Mouse (Mus musculus) intestine, embryonic 15.5 days (tissue): ENCODE measurements around the gene U2surp. TPM values are rescaled to one million over a fixed set of nuclear protein-coding genes. Genes with fewer than 3 reads are reported as not detected.

Experiments used
- ATAC-seq: fragments of 200-750 bp; cut with Nextera tagmentation; 2 replicates; pipeline ENCODE4 v1.8.0; 2017; ENCODE audit warnings: moderate TSS enrichment, moderate library complexity
- H3K27ac ChIP-seq: fragments of 300-500 bp; sonication (generic); 2 replicates; pipeline ENCODE4 v1.5.1; 2015; ENCODE audit warnings: mild to moderate bottlenecking, inconsistent platforms
- H3K27me3 ChIP-seq: fragments of 300-500 bp; sonication (generic); replicated peaks from 2 replicates; pipeline ENCODE4 v1.6.1; 2015; ENCODE audit warnings: inconsistent platforms
- H3K36me3 ChIP-seq: fragments of 300-500 bp; sonication (generic); 2 replicates; pipeline ENCODE4 v1.6.1; 2015; ENCODE audit warnings: inconsistent platforms
- H3K4me1 ChIP-seq: fragments of 300-500 bp; sonication (generic); replicated peaks from 2 replicates; pipeline ENCODE4 v1.6.1; 2015; ENCODE audit warnings: inconsistent platforms
- H3K4me2 ChIP-seq: fragments of 300-500 bp; sonication (generic); replicated peaks from 2 replicates; pipeline ENCODE4 v1.6.1; 2015; ENCODE audit warnings: mild to moderate bottlenecking, inconsistent platforms
- H3K4me3 ChIP-seq: fragments of 300-500 bp; sonication (generic); replicated peaks from 2 replicates; pipeline ENCODE4 v1.5.1; 2015; ENCODE audit warnings: inconsistent platforms
- H3K9ac ChIP-seq: fragments of 300-500 bp; sonication (generic); 2 replicates; pipeline ENCODE4 v1.6.1; 2015; ENCODE audit warnings: inconsistent platforms
- H3K9me3 ChIP-seq: fragments of 300-500 bp; sonication (generic); 2 replicates; pipeline ENCODE4 v1.6.1; 2016; ENCODE audit warnings: inconsistent platforms
- WGBS: fragments of 180-500 bp; shearing (Covaris S2); methylation state at CpG from one replicate; pipeline ENCODE4 v1.1.7; 2015; 5-methylcytosine and 5-hydroxymethylcytosine counted together
- polyA plus RNA-seq: library from polyadenylated mRNA; unstranded; fragments of >200 nt; fragmentation: Nextera tagmentation; extraction: Ambion mirVana; gene quantifications from 2 replicates; pipeline ENCODE4 v1.2.1, GENCODE M21; 2015

Gene U2surp
- polyA plus RNA-seq, 1 experiment from 2014 or later = 164 TPM

DNA sequence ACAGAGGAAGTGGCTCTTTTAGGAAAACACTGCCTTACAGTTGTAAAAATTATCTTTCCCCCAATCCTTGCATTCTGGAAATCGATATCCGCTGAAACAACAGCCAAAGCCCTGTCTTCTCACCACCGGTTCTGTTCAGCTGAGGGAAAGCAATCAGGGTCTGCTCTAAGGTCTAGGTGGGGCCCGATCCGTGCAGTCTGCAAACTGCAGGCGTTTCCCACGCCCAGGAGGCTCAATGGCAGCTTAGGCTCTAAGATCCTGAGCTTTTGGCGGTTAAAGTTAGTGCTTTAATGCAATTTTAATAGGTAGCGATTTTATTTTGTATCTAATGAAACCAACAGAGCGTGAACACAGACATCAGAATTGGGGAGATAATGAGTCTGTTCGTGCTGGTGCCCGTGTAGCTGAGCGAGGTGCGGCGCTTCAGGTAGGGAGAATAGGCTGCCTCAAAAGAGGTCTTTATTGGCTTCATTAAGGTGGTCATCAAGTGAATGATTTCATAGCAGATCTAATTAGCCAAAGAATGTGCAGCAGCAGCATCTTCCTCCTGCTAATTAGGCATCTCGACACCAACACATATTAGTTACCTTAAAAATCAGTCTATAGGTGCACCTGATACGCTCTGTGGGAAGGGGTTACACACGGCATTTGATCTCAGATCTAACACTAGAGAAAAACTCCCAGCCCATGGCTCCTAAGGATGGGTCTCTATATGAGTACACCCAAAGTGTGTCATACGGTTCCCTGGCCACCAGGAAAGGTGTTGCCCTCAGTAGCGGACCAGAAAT is 76.1 kb downstream of the U2surp start:
- no peaks in the 10 kb centered on the region for H3K27me3 ChIP-seq
- H3K27ac ChIP-seq = no peak overlapping the region
- no peak overlapping the region for H3K9ac ChIP-seq
- no peaks in the 10 kb centered on the region for H3K36me3 ChIP-seq
- WGBS = 78% methylated on average over 20 of the region's 20 CpGs
- no peak overlapping the region for H3K4me2 ChIP-seq
- H3K9me3 ChIP-seq = no peaks in the 10 kb centered on the region
- H3K4me1 ChIP-seq = no peaks in the 10 kb centered on the region
- ATAC-seq = no peak
- H3K4me3 ChIP-seq = no peak overlapping the region

DNA sequence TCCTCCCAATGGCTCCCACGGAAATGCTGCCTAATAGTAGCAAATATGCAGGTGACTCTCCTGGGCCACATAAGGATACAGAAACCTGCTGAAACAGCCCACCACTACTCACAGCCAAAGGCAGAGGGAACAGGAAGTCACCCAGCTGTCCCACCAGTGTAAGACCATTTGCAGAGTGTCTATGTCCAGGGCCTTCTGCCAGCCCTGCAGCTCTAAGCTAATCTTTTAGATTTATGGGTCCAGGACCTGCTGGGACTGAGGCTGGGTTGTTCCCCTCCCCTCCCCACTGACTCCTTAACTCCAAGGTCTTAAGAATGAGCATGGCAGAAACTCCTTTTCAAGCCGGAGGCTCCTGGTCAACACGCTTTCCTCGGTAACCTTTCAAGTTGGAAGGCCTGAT is 83.5 kb downstream of the U2surp start:
- no peaks in the 10 kb centered on the region for H3K4me1 ChIP-seq
- 71% methylated on average over 4 of the region's 4 CpGs for WGBS
- no peak overlapping the region for H3K27ac ChIP-seq
- ATAC-seq = no peak
- no peaks in the 10 kb centered on the region for H3K9me3 ChIP-seq
- no peak overlapping the region for H3K4me3 ChIP-seq
- H3K27me3 ChIP-seq = no peaks in the 10 kb centered on the region
- H3K4me2 ChIP-seq = no peak overlapping the region
- H3K9ac ChIP-seq = no peak overlapping the region
- no peaks in the 10 kb centered on the region for H3K36me3 ChIP-seq

DNA sequence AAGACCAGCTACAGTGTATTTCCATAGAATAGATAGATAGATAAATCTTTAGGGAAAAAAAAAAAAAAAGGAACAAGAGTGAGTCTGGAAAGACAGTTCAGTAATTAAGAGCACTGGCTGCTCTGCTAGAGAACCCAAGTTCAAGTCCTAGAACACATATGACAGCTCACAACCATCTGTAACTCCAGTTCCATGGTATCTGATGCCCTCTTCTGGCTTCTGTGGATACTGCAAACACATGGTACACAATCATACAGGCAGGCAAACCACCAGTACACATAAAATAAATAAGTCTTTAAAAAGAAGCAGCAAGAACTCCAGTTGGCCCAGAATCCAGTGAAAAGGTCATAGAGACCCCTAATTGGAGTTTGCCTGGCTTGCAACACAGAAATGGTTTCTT is 97.9 kb downstream of the U2surp start:
- Histone ChIP-seq H3K36me3 (no peaks in the 10 kb centered on the region), H3K4me1 (no peaks in the 10 kb centered on the region), H3K9me3 (no peaks in the 10 kb centered on the region), H3K9ac (no peak overlapping the region), H3K27ac (no peak overlapping the region), H3K4me2 (no peak overlapping the region), H3K4me3 (no peak overlapping the region), H3K27me3 (0 out of 2 replicates have a peak, but pooled peaks cover 2% of the 10 kb centered on the region)
- ATAC-seq = no peak

DNA sequence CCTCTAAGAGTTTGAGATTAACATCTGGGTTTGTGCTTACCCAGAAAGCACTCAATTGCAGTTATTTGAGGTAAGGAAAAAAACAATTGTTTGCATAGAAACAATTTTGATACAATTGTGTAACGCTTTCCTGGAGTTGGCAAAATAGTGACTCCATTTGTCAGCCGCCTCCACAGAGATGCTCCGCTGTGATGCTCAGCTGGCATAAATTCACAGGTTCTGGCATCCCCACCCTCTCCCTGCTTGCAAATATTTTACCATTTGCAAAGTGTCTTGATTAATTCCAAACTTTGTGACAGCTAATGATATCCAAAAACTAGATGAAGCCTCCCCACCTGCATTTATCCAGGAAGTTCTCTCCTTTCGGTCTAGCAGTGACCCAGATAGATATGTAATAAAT is 99.7 kb downstream of the U2surp start:
- no peak overlapping the region for H3K4me3 ChIP-seq
- H3K27me3 ChIP-seq = peaks cover 10% of the 10 kb centered on the region
- H3K27ac ChIP-seq = no peak overlapping the region
- no peak overlapping the region for H3K4me2 ChIP-seq
- peaks cover 8% of the 10 kb centered on the region; the same call in 1 of the 2 replicates for H3K4me1 ChIP-seq
- H3K9ac ChIP-seq = no peak overlapping the region
- WGBS = 69% methylated on average over 4 of the region's 4 CpGs
- no peak for ATAC-seq
- H3K9me3 ChIP-seq = no peaks in the 10 kb centered on the region
- no peaks in the 10 kb centered on the region for H3K36me3 ChIP-seq

DNA sequence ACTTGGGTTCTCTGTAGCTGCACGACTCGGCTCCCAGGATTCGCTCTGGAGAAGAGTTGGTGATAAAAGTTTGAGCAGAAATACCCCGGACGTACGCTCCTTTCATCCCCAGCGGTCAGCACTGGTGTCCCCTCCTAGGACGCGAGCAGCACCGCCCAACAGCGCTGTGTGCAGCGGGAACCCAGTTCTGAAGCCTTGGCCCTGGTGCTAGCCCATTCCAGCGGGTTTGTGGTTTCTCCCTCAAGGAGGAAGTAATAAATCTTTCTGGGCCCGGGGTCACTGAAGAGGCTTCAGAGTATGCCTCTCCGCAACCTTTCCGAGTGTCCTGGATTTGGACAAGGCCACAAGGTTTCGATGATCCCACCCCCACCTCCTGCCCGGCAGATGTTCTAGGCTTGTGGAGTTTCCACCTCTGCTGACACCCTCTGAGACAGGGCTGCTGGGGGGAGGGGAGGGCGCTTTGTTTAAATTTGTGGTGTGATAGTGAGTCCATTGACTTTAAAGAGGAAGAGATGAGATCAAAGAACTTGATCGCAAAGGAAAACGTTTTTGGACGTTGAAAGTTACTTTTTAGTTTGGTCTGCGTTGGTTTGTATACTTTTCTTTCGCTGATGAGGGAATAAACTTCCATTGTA is 104.1 kb downstream of the U2surp start:
- Histone ChIP-seq H3K9ac (peak overlapping the region; percentile 74), H3K36me3 (no peaks in the 10 kb centered on the region), H3K9me3 (no peaks in the 10 kb centered on the region), H3K27me3 (peaks cover 32% of the 10 kb centered on the region), H3K4me3 (peak overlapping the region; percentile 69), H3K27ac (peak overlapping the region; percentile 84), H3K4me1 (peaks cover 20% of the 10 kb centered on the region), H3K4me2 (peak overlapping the region; percentile 99)
- peak; percentile 52 for ATAC-seq
- under 1% methylated on average over 24 of the region's 24 CpGs for WGBS

Other genes with a start within 250 kb of the U2surp start
- gene Chst2, start 105.3 kb downstream of the U2surp start, polyA plus RNA-seq = 5.3 and 6.8 TPM in 2 replicates
- 0.82 and 1.0 TPM in 2 replicates for gene Paqr9, start 47.7 kb upstream of the U2surp start, polyA plus RNA-seq
- 0.84 and 1.4 TPM in 2 replicates for gene Pcolce2, start 125.6 kb upstream of the U2surp start, polyA plus RNA-seq
- gene Trpc1, start 238.4 kb upstream of the U2surp start, polyA plus RNA-seq = 2.5 and 3.0 TPM in 2 replicates